Mouse (Mus musculus) bone marrow, adult 2 months (tissue): Measurements from ENCODE around the gene Mtmr3. TPM values are rescaled to one million over a fixed set of nuclear protein-coding genes. Genes with fewer than 3 reads are reported as not detected.

ENCODE experiments used
- H3K27ac ChIP-seq: fragments of 200-500 bp; 2 replicates; pipeline ENCODE4 v1.5.1; 2012; ENCODE audit warnings: low read depth, mild to moderate bottlenecking, control low read depth, inconsistent platforms, low read length; ENCODE audit not compliant: control insufficient read depth, poor library complexity, insufficient read depth
- H3K4me1 ChIP-seq: fragments of 200-500 bp; 2 replicates; pipeline ENCODE4 v1.6.1; 2011; ENCODE audit warnings: low read length; ENCODE audit not compliant: control insufficient read depth, insufficient read depth
- H3K4me3 ChIP-seq: fragments of 200-500 bp; replicated peaks from 2 replicates; pipeline ENCODE3; 2011; ENCODE audit warnings: mild to moderate bottlenecking, low read depth, low read length, control low read depth; ENCODE audit not compliant: control insufficient read depth
- CTCF ChIP-seq: fragments of 200-500 bp; IDR thresholded peaks from 2 replicates; pipeline ENCODE4 v1.5.1; 2011; ENCODE audit warnings: low read length, control low read depth; ENCODE audit not compliant: control insufficient read depth, insufficient read depth
- POLR2A ChIP-seq: fragments of 200-500 bp; IDR thresholded peaks from 2 replicates; pipeline ENCODE4 v1.6.1; 2011; ENCODE audit warnings: low read depth, mild to moderate bottlenecking, control low read depth, low read length, borderline replicate concordance; ENCODE audit not compliant: control insufficient read depth
- WGBS: fragments of 180-500 bp; shearing (Covaris S2); methylation state at CpG from one replicate; pipeline ENCODE4 v1.1.7; 2018; 5-methylcytosine and 5-hydroxymethylcytosine counted together
- polyA plus RNA-seq: library from polyadenylated mRNA; stranded (reverse); fragments of >200 nt; gene quantifications from 2 replicates; pipeline ENCODE4 v1.2.4, GENCODE M21; 2011; ENCODE audit warnings: low replicate concordance; ENCODE audit not compliant: missing spikeins, insufficient read depth, insufficient read length

The Mtmr3 gene
- 33.7 and 49.6 TPM in 2 replicates for polyA plus RNA-seq

DNA sequence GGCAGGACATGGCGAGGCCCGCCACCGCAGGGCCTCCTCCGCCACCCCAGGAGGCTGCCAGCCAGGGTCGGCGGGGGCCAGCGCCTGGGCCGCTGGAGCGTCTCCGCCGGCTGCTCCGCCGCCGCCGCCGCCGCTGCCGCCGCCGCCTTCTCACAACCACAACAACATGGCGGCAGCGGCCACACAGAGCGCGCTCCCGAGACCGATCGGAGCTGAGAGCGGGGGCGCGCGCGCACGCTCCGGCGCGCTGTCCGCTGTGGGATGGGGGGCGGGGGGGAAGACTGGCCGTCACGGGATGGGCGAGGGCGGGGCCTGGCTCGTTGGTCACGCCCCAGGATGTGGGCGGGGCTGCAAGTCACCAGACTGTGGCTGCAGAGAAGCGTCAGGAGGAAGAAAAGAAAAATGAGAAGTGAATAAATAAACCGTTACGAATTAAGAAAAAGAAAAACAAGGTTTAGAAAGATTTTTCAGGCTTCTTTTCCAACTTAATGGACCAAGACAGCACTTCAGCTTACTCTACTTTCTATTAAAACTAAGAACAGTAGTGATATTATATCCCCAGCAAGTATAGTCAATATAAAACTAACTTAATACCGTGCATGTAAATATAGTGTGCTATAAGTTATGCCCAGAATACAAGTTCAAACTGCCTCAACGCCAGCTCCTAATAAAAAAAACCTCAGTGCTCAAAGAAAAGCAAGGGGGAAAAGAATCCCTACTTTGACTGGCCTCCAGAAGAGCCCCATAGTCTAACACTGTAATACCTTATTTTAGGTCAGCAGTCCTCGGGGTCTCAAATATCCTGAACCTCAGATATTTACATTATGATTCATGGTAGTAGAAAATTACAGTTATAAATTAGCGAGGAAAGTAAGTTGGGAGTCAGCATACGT lies at the start of gene Mtmr3:
TSS of gene Mtmr3 (minus strand) at position 256 of the 893 bp plus-strand sequence.
- TF ChIP-seq POLR2A = peak; percentile 42; the same call in 1 of the 2 replicates
- no peak for TF ChIP-seq CTCF
- Histone ChIP-seq H3K4me1 (peaks cover 1% of the 10 kb centered on the region; the same call in 1 of the 2 replicates), H3K4me3 (peak within 1 kb of the TSS; percentile 71), H3K27ac (peak within 1 kb of the TSS; percentile 97)
- WGBS = 2% methylated on average over 53 of the region's 53 CpGs

DNA sequence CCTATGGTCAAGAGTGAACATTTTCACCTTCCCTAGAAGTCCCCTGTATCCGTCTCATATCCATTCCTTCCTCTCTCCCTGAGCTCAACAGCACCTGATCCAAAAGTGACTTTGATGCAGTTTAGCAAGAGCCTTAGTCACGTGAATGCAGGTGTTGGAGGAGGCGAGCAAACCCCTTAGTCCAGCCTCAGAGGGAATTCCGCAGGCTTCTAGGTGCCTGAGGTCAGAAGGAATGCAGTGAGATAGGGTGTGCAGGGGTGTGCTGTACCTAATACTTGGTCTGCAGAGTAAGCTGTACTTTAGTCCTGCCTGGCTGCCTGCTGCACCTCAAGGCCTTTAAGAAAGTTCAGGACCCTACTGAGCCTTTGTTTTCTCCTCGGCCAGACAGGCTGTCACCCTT lies 49.1 kb upstream of the Mtmr3 start:
- 83% methylated on average over 5 of the region's 5 CpGs for WGBS
- H3K27ac ChIP-seq = no peak overlapping the region
- no peaks in the 10 kb centered on the region for H3K4me1 ChIP-seq
- TF ChIP-seq POLR2A = no peak
- no peak overlapping the region for H3K4me3 ChIP-seq

- no peak overlapping the region for H3K4me3 ChIP-seq
- H3K27ac ChIP-seq = no peak overlapping the region
- no peaks in the 10 kb centered on the region for H3K4me1 ChIP-seq
- TF ChIP-seq POLR2A (no peak), CTCF (no peak)
Measured at GRCm38 (mm10) chr11:4641185-4641584, 46.5 kb upstream of the Mtmr3 start.

DNA sequence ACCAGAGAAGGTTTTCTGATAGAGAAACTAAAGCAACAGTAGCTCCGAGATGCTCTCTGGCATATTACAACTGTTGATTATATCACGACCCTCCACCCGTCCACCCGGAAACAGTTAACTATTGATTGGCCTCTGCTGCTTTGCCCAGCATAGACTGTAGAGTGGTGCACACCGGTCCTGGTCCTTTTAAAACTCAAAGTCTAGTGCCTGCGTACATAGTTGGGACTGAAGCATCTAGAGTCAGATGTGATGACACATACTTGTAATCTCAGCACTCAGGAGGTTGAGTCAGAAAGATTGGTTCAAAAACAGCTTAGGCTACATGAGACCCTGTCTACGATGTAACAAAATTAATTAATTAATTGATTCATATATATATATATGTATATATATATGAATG lies 43.6 kb upstream of the Mtmr3 start:
- Histone ChIP-seq H3K27ac (no peak overlapping the region), H3K4me1 (no peaks in the 10 kb centered on the region; the same call in 1 of the 2 replicates), H3K4me3 (peak overlapping the region; percentile 83)
- TF ChIP-seq POLR2A (no peak), CTCF (no peak)
- WGBS = 16% methylated on average over 7 of the region's 7 CpGs

DNA sequence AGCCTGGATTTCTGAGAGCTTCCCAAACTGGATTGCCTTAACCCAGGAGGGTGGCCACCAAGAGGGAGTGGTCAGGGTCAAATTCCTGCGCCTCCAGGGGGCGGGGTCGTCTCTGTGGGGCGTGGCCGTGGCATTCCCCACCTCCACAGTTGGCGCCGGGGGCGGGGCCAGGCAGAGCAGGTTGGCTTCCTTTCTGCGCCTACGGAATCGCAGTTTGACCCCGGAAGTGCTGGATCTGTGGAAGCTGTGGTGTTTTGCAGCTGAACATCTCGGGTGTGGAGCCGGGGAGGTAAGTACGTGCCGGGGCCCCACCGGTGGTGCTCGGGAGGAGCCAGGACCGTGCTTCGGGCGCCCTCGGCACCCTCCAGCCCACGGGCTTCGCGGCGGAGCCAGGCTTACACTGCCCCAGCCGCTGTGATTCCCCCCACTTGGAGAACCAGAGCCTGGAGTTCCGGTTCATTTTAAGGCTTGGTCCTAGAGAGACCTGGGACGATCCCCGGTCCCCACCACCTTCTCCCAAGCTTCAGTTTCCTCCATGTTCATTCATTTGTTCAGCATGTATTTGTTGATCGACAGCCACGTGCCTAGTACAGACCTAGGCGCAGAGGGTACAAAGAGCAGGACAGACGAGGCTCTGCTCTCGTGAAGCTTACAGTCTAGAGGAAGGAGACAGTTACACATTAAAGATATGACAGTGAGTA lies 43.0 kb upstream of the Mtmr3 start, which contains the start of gene Ascc2:
TSS of gene Ascc2 (plus strand) at position 214 of the 701 bp plus-strand sequence.
- peak; percentile 49; the same call in 1 of the 2 replicates for TF ChIP-seq POLR2A
- no peak for TF ChIP-seq CTCF
- Histone ChIP-seq H3K4me3 (peak within 1 kb of the TSS; percentile 83), H3K27ac (peak within 1 kb of the TSS; percentile 50; the same call in 1 of the 2 replicates), H3K4me1 (no peaks in the 10 kb centered on the region; the same call in 1 of the 2 replicates)
- under 1% methylated on average over 35 of the region's 35 CpGs for WGBS

DNA sequence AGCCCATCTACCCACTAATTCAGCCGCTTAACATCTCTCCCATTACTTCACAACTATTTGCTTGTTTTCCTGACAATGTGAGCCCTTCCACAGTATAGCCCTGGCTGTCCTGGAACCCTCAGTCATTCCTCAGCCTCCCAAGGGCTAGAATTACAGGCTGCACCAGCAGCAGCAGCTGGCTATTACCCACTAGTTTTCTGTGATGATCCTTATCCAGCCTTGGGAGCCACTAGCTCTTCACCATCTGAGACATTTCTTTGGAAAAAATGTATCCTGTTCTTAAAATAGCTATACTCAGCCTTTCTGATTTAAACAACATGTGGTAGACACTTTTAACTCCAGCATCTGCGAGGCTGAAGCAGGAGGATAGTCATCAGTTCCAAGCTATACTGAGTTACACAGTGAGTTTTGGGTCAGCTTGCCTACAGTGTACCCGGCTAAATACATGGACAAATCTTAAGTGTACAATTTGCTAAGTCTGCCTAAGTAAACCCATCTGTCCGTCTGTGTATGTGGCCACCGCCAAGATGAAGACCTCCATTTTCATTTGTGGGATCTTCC lies 42.2 kb upstream of the Mtmr3 start:
- H3K4me3 ChIP-seq = no peak overlapping the region
- no peaks in the 10 kb centered on the region; the same call in 1 of the 2 replicates for H3K4me1 ChIP-seq
- H3K27ac ChIP-seq = no peak overlapping the region
- no peak for TF ChIP-seq POLR2A
- no peak for TF ChIP-seq CTCF
- WGBS = 48% methylated on average over 5 of the region's 5 CpGs

GRCm38 (mm10) chr11:4634395-4634794 lies 39.7 kb upstream of the Mtmr3 start:
- no peak for TF ChIP-seq CTCF
- no peak for TF ChIP-seq POLR2A
- Histone ChIP-seq H3K4me3 (no peak overlapping the region), H3K4me1 (no peaks in the 10 kb centered on the region; the same call in 1 of the 2 replicates), H3K27ac (no peak overlapping the region)
- 67% methylated on average over 5 of the region's 5 CpGs for WGBS

DNA sequence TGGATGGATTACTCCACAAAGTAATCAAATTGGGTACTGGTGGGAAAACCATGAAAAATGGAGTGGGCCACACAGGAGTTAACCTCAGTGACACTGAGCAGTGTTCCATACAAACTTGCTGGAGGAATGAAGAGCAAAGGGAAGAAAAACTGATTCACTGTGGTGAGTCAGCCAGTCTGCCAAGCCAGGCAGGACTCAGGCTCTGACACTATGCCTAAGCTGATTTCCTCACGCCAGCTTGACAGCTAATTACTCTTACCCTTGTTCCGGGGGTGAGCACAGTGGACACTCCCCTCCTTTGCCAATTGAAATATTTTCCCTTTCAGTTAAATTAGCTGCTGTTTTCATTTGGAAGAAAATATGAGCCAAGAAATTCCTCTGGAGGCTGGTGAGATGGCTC lies 38.8 kb upstream of the Mtmr3 start:
- H3K4me1 ChIP-seq = no peaks in the 10 kb centered on the region; the same call in 1 of the 2 replicates
- WGBS = 68% methylated on average over 2 of the region's 2 CpGs
- H3K4me3 ChIP-seq = no peak overlapping the region
- H3K27ac ChIP-seq = no peak overlapping the region
- no peak for TF ChIP-seq CTCF
- TF ChIP-seq POLR2A = no peak
